ENCODE assay signal across 15 mouse cellular contexts in the genomic region with DNA sequence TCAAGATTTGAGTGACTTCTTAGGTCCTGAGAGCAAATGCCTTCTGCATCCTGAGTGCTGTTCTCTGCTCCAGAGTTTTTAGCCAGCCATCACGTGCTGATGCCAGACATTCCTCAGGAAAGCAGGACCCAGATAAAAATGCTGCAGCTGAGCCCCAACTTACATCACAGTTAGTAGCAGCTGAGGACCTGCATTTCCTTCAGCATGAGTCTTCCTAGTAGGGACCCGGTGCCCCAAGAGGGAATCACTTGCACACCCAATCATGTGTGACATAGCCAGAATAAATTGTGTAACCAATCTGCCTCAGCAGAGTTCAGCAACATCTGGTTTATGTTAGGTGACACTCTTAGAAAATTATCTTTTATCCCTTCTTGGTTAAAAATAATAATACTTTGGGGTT. TPM values are rescaled to one million over a fixed set of nuclear protein-coding genes. Genes with fewer than 3 reads are reported as not detected.
DNase-seq lines count a peak whose midpoint lies in the region; ATAC-seq and TF ChIP-seq lines count a peak whose summit lies in the region.
"Had no signal": no experiment of that assay in that cellular context is flagged by ENCODE, and none has a peak within 500 bp of the region (broad histone marks: within the 10 kb centered on the region; RNA-seq: fewer than 3 reads in every experiment).

No protein-coding gene starts in this region.

- no peak overlapping the region for H3K4me3 ChIP-seq in kidney, adult 2 months (ENCODE audit: insufficient read depth, low read depth, low read length)
- no peak overlapping the region for H3K4me3 ChIP-seq in limb, embryonic 14.5 days (replicated peaks; ENCODE audit: low read length)
- no peak overlapping the region for H3K4me3 ChIP-seq in forebrain, embryonic 12.5 days (replicated peaks)
- H3K4me3 ChIP-seq: midbrain, embryonic 10.5 days had no signal

- WGBS in kidney, adult 2 months: 10% methylated on average over 2 of the region's 2 CpGs
- 15% methylated on average over 2 of the region's 2 CpGs for WGBS in limb, embryonic 14.5 days
- WGBS in forebrain, embryonic 12.5 days: 72% methylated on average over 2 of the region's 2 CpGs

- H3K9ac ChIP-seq in limb, embryonic 14.5 days (ENCODE audit: low read depth, low read length, severe bottlenecking): no peak overlapping the region
- no peak overlapping the region for H3K9ac ChIP-seq in forebrain, embryonic 12.5 days

- H3K27me3 ChIP-seq in kidney, adult 2 months (replicated peaks; ENCODE audit: control insufficient read depth, insufficient read depth, low read length): no peaks in the 10 kb centered on the region
- no peaks in the 10 kb centered on the region for H3K27me3 ChIP-seq in limb, embryonic 14.5 days (ENCODE audit: control insufficient read depth, insufficient read depth, low read length)
- H3K27me3 ChIP-seq in forebrain, embryonic 12.5 days: no peaks in the 10 kb centered on the region

- no peak for TF ChIP-seq CTCF in kidney, adult 2 months (conservative IDR thresholded peaks at IDR 0.05; ENCODE audit: insufficient read depth, insufficient read length, low read depth, low read length)

- DNase-seq in kidney, adult 2 months: peak; percentile 12
- no peak for DNase-seq in kidney, adult 11 months
- peak; percentile 33 to 59 for DNase-seq in heart, adult 9 months (ENCODE audit: low spot score in 2 of 2)
- DNase-seq in limb, embryonic 14.5 days (ENCODE audit: low spot score): no peak
- DNase-seq in skeletal muscle tissue, adult 2 months (ENCODE audit: low read depth, low spot score): peak; percentile 6
- no peak for DNase-seq in neural tube, embryonic 10.5 days (ENCODE audit: extremely low spot score, low spot score)
- DNase-seq in frontal cortex, postnatal 36 days (ENCODE audit: low spot score in 2 of 2): no peak
- DNase-seq: adrenal gland, postnatal 25 days; B cell, adult 2 months; cerebellum, adult 11-12 months; gastrocnemius, postnatal 14 days; liver; spleen, adult 18-20 months had no signal

- peak; percentile 63; the same call in 1 of the 2 replicates for ATAC-seq in limb, embryonic 14.5 days (ENCODE audit: low FRiP score, low read depth)
- no peak for ATAC-seq in forebrain, embryonic 12.5 days (ENCODE audit: low FRiP score)

- no peak overlapping the region for H3K27ac ChIP-seq in kidney, adult 2 months (ENCODE audit: insufficient read depth, low read depth, low read length)
- H3K27ac ChIP-seq in limb, embryonic 14.5 days (replicated peaks; ENCODE audit: low read depth, low read length): no peak overlapping the region
- no peak overlapping the region for H3K27ac ChIP-seq in forebrain, embryonic 12.5 days
- H3K27ac ChIP-seq: midbrain, embryonic 10.5 days had no signal

- TF ChIP-seq POLR2A in kidney, adult 2 months (IDR thresholded peaks at IDR 0.05; ENCODE audit: low read depth, low read length): no peak
- TF ChIP-seq POLR2A in limb, embryonic 14.5 days (IDR thresholded peaks at IDR 0.05; ENCODE audit: borderline replicate concordance, extremely low read depth, insufficient read depth, insufficient read length): no peak

- no peaks in the 10 kb centered on the region for H3K4me1 ChIP-seq in kidney, adult 2 months (ENCODE audit: control insufficient read depth, insufficient read depth, low read length)
- peaks cover 4% of the 10 kb centered on the region; the same call in 1 of the 2 replicates for H3K4me1 ChIP-seq in limb, embryonic 14.5 days (ENCODE audit: control insufficient read depth, insufficient read depth, low read length)
- H3K4me1 ChIP-seq in forebrain, embryonic 12.5 days: no peaks in the 10 kb centered on the region

- no peak overlapping the region for H3K4me2 ChIP-seq in limb, embryonic 14.5 days (replicated peaks; ENCODE audit: low read depth, low read length, severe bottlenecking)
- H3K4me2 ChIP-seq in forebrain, embryonic 12.5 days: no peak overlapping the region

- H3K36me3 ChIP-seq in kidney, adult 2 months (ENCODE audit: control insufficient read depth, insufficient read depth, low read length): no peaks in the 10 kb centered on the region
- H3K36me3 ChIP-seq in limb, embryonic 14.5 days (ENCODE audit: control insufficient read depth, insufficient read depth, low read length): no peaks in the 10 kb centered on the region
- H3K36me3 ChIP-seq in forebrain, embryonic 12.5 days (replicated peaks): no peaks in the 10 kb centered on the region
- H3K36me3 ChIP-seq: midbrain, embryonic 10.5 days had no signal

- no peaks in the 10 kb centered on the region for H3K9me3 ChIP-seq in limb, embryonic 14.5 days (ENCODE audit: control insufficient read depth, low read length)
- no peaks in the 10 kb centered on the region for H3K9me3 ChIP-seq in forebrain, embryonic 12.5 days
- H3K9me3 ChIP-seq: midbrain, embryonic 10.5 days had no signal

RNA-seq across cellular contexts. Expression of a gene that starts 34.7 kb away (rescaled TPM):
- 1.6 and 1.7 TPM in 2 replicates for polyA plus RNA-seq in kidney, adult 2 months (2012; rRNA removed)
- 2.1 and 2.3 TPM in 2 replicates for polyA plus RNA-seq in limb, embryonic 14.5 days (2012; rRNA removed)
- polyA plus RNA-seq in limb, embryonic 14.5 days (2014; fragmentation: Nextera tagmentation; extraction: Ambion mirVana): 11.8 and 13.5 TPM in 2 replicates
- 1.9 and 2.1 TPM in 2 replicates for polyA plus RNA-seq in forebrain, embryonic 12.5 days (2016; fragmentation: Nextera tagmentation; extraction: Ambion mirVana)

Comparison
In these comparisons a context has a peak if more than half of its experiments do, and no peak if none do; other contexts are left out.
1. DNase-seq: peak in kidney, adult 2 months (single experiment), heart, adult 9 months (2 of 2) and skeletal muscle tissue, adult 2 months (single experiment); none in kidney, adult 11 months (single experiment), limb, embryonic 14.5 days (single experiment), neural tube, embryonic 10.5 days (single experiment) and frontal cortex, postnatal 36 days (0 of 2).